Mouse (Mus musculus): ENCODE measurements around the gene Klf14. TPM values are rescaled to one million over a fixed set of nuclear protein-coding genes. Genes with fewer than 3 reads are reported as not detected.

Klf14 gene
- polyA plus RNA-seq (2012; rRNA removed; ENCODE audit: low replicate concordance) = not detected in 2 replicates

DNA sequence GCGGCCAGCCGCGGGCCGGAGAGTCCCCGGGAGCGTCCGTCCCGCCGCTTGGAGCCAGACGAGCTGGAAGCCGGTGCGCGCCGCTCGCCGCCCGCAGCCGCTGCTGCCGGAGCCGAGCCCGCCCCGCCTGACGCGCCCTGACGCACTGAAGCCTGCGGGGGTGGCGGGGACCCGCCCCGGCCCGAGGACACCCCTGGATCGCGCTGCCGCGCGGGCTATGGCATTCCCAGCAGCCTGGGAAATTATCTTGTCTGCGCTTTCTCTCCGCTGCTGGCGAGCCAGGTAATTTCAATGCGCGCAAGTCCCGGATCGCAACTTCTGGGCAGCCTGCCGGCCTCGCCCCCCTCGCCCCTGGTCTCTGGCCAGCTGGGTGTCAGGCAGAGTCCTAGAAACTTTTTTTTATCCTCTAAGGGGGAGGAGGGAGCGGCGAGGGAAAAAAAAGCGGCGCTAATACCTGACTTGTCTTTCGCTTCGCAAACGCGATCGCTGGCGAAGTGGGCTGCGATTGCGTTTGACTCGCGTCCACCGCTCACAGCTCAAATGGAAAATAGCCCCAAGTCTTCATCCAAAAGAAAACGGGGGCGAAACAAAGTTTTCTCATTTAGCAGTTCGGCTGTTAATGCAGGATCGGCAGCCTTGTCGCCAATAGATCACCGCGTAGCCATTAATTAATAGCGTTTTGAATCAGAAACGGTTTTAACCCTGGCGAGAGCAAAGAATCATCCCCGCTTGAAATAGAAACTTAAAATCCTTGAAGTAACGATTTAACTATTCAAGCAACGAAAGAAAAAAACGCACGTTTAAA, at the start of gene Klf14:
Gene Klf14 (minus strand): TSS at position 343 of the 805 bp plus-strand sequence.

DNA sequence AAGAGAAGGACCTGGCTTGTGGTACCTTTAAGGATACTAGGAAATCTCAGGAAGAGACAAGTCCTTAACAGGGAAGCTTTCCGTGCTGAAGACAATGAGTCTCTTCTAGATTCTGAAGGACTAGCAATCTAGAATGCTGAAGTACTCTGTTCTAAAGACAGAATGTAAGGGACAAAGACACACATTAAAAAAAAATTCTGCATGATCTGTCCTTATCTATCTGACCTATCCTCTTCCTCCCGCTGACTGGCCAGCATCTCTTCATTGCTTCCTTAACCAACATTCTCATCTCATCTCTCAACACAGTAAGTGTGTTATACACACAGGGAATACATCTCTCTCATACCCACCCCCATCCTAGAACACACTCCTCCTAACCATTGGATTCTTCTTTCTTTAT, 43.4 kb downstream of the Klf14 start, which contains the start of gene Tsga13:
Gene Tsga13 (minus strand): TSS at position 101 of the 400 bp plus-strand sequence.

Other genes with a start within 250 kb of the Klf14 start
- gene Mest, start 235.5 kb downstream of the Klf14 start, polyA plus RNA-seq (2012; rRNA removed; ENCODE audit: low replicate concordance) = 5.9 and 19.7 TPM in 2 replicates
- gene Copg2, start 62.3 kb downstream of the Klf14 start, polyA plus RNA-seq (2012; rRNA removed; ENCODE audit: low replicate concordance) = 1.1 and 1.6 TPM in 2 replicates
- gene Tsga13, start 43.5 kb downstream of the Klf14 start, polyA plus RNA-seq (2012; rRNA removed; ENCODE audit: low replicate concordance) = not detected in 2 replicates

All from duodenum, adult 2 months (tissue).